In genomic region chr7:12913556-12913955, GRCm38 (mm10) we compare ENCODE assay signal across 13 mouse cellular contexts. TPM values are rescaled to one million over a fixed set of nuclear protein-coding genes. Genes with fewer than 3 reads are reported as not detected.
DNase-seq lines count a peak whose midpoint lies in the region; ATAC-seq and TF ChIP-seq lines count a peak whose summit lies in the region.
"Had no signal": no experiment of that assay in that cellular context is flagged by ENCODE, and none has a peak within 500 bp of the region (broad histone marks: within the 10 kb centered on the region; RNA-seq: fewer than 3 reads in every experiment).

No protein-coding gene starts in this region.

- no peaks in the 10 kb centered on the region for H3K4me1 ChIP-seq in cortical plate, adult 2 months (ENCODE audit: control insufficient read depth, insufficient read depth, low read length)

- no peak overlapping the region for H3K27ac ChIP-seq in layer of hippocampus, adult 2 months
- H3K27ac ChIP-seq in cortical plate, adult 2 months (ENCODE audit: insufficient read depth, low read length) = no peak overlapping the region
- H3K27ac ChIP-seq: macrophage; neural tube, embryonic 12.5 days had no signal

- H3K4me3 ChIP-seq in layer of hippocampus, adult 2 months = no peak overlapping the region
- H3K4me3 ChIP-seq in cortical plate, adult 2 months (ENCODE audit: insufficient read depth, low read length) = no peak overlapping the region
- H3K4me3 ChIP-seq: neural tube, embryonic 12.5 days had no signal

- TF ChIP-seq POLR2A in cortical plate, adult 2 months (IDR thresholded peaks at IDR 0.05; ENCODE audit: extremely low read depth, insufficient read depth, low read length) = no peak

- peak; percentile 78 for TF ChIP-seq CTCF in layer of hippocampus, adult 2 months (conservative IDR thresholded peaks at IDR 0.05)
- peak; percentile 6; the same call in 1 of the 2 replicates for TF ChIP-seq CTCF in cortical plate, adult 2 months (IDR thresholded peaks at IDR 0.05; ENCODE audit: extremely low read depth, insufficient read depth, low read length)

- ATAC-seq in cerebellum, adult (ENCODE audit: insufficient number of reproducible peaks, low FRiP score, low TSS enrichment) = no peak

- peak; percentile 46 to 54 for DNase-seq in cerebellum, postnatal 10 days
- DNase-seq in layer of hippocampus, adult 2 months (ENCODE audit: low spot score in 2 of 2) = no peak
- no peak for DNase-seq in layer of hippocampus, adult 18-20 months (ENCODE audit: low spot score in 2 of 2)
- peak; percentile 71 for DNase-seq in 416B (ENCODE audit: low read depth)
- DNase-seq in ovary, postnatal 10 days (ENCODE audit: low spot score) = no peak
- no peak for DNase-seq in layer of hippocampus, adult 11-12 months (ENCODE audit: low spot score)
- DNase-seq: adrenal gland, postnatal 36 days; gastrocnemius, postnatal 14 days; spleen, adult 18-20 months had no signal

RNA-seq across cellular contexts. Expression of gene Rps5, which starts 8.5 kb away (rescaled TPM):
- total RNA-seq in layer of hippocampus, adult 2 months (2021) = 100 to 1,000 TPM; 401 to 427 TPM
- 100 to 1,000 TPM; 427 to 466 TPM for total RNA-seq in layer of hippocampus, adult 18-20 months (2021)
- 782 and 785 TPM in 2 replicates for polyA plus RNA-seq in cortical plate, adult 2 months (2012; rRNA removed)

RNA-seq across cellular contexts. Expression of gene Rnf225, which starts 13.7 kb away (rescaled TPM):
- 1 to 10 TPM in 1 of 2 experiments, under 1 TPM in 1; 0.64 to 1.2 TPM for total RNA-seq in layer of hippocampus, adult 2 months (2021)
- total RNA-seq in layer of hippocampus, adult 18-20 months (2021) = under 1 TPM; 0.71 to 0.97 TPM
- 0.96 and 1.0 TPM in 2 replicates for polyA plus RNA-seq in cortical plate, adult 2 months (2012; rRNA removed)
- polyA plus RNA-seq: macrophage had no signal

RNA-seq across cellular contexts. Expression of gene Zscan22, which starts 15.9 kb away (rescaled TPM):
- 10 to 100 TPM; 13.9 to 17.7 TPM for total RNA-seq in layer of hippocampus, adult 2 months (2021)
- total RNA-seq in layer of hippocampus, adult 18-20 months (2021) = 10 to 100 TPM; 15.9 to 17.4 TPM
- polyA plus RNA-seq in cortical plate, adult 2 months (2012; rRNA removed) = 12.7 and 13.1 TPM in 2 replicates

RNA-seq across cellular contexts. Expression of gene Zfp128, which starts 32.6 kb away (rescaled TPM):
- 1 to 10 TPM; 6.7 to 6.8 TPM for total RNA-seq in layer of hippocampus, adult 2 months (2021)
- total RNA-seq in layer of hippocampus, adult 18-20 months (2021) = 1 to 10 TPM; 7.1 to 7.3 TPM
- polyA plus RNA-seq in cortical plate, adult 2 months (2012; rRNA removed) = 5.2 and 5.4 TPM in 2 replicates

RNA-seq across cellular contexts. Expression of gene Zfp324, which starts 52.1 kb away (rescaled TPM):
- 10 to 100 TPM; 11.0 to 11.4 TPM for total RNA-seq in layer of hippocampus, adult 2 months (2021)
- total RNA-seq in layer of hippocampus, adult 18-20 months (2021) = 10 to 100 TPM; 10.1 to 12.7 TPM
- polyA plus RNA-seq in cortical plate, adult 2 months (2012; rRNA removed) = 5.6 and 6.1 TPM in 2 replicates

Comparison
In these comparisons a context has a peak if more than half of its experiments do, and no peak if none do; other contexts are left out.
1. DNase-seq: peak in cerebellum, postnatal 10 days (2 of 2) and 416B (single experiment); none in layer of hippocampus, adult 2 months (0 of 2), layer of hippocampus, adult 18-20 months (0 of 2), ovary, postnatal 10 days (single experiment) and layer of hippocampus, adult 11-12 months (single experiment).